Mouse (Mus musculus) liver, adult 2 months (tissue): ENCODE measurements around the gene Pak4.

ENCODE experiments used
- CTCF ChIP-seq: fragments of 200-500 bp; IDR thresholded peaks from 2 replicates; pipeline ENCODE4 v1.5.1; 2011; ENCODE audit warnings: low read depth, low read length, control low read depth
- POLR2A ChIP-seq: fragments of 200-500 bp; IDR thresholded peaks from 2 replicates; pipeline ENCODE4 v1.6.1; 2011; ENCODE audit warnings: low read length, control low read depth; ENCODE audit not compliant: insufficient read depth; ENCODE audit errors: extremely low read depth

DNA sequence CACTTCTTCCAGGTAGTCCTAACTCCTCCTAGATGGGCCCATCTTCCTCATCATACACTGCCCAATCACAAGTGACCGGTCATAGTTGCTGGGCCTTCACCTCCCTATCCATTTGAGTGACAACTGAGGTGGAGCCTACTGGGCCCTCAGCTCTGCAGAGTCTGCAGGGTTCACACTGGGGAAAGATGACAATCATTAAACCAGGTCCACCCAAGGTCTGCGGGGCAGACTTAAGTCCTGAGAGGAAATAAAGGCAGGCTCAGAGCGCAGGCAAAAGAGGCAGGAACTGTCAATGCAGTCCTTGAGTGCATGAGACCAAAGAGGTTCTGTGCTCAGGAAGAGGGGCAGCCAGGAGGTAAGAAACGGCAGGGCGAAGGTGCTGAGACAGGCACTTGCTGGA, 25.3 kb downstream of the Pak4 start:
- TF ChIP-seq CTCF, result no peak
- TF ChIP-seq POLR2A, result no peak
